Mouse (Mus musculus) R1 (cell line): ENCODE results near the gene Msi2.
A peak's percentile ranks its signal among the peaks of the same experiment; 100 is the strongest.

Experiments
- DNase-seq: peaks from one replicate; pipeline ENCODE4 v3.0.0-alpha.2; 2018; ENCODE audit warnings: low read depth, low spot score

Gene Msi2

DNA sequence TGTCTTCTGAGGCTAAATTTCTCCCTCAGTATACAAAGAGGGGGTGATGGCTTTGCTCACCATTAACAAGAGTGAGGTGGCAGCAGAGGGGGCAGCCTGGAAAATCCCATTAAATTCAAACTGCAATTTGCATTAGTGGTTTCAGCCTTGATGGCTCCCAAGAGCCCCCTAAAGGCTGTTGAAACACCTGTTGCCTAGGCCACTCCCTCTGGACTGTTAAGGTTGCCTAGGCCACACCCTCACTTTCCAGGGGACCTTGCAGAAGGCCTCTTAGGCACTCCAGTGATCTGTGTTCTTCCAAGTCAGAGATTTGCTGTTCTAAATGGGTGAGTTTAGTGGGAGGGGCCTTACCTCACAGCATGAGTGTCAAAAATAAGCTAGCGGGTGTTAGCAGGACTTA, 232.3 kb downstream of the Msi2 start:
- DNase-seq: peak; percentile 71

DNA sequence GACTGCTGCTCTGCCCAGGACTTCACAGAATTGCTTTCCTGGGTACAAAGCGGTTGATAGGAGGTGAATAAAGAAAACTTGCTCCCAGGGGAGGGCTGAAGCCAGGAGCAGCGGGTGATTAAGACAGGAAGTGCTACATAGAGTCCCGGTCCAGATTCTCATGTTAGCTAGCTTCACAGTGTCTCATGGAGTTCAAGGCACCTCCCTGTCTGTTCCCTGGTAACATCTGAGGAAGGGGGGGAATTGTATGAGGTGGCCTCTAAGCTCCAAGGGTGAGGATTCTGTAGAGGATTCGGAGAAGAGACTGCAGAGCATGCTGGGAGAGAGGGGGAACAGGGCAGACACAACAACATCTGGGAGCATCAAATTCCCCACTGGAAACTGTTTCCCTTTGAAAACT, 233.2 kb downstream of the Msi2 start:
- DNase-seq: no peak

DNA sequence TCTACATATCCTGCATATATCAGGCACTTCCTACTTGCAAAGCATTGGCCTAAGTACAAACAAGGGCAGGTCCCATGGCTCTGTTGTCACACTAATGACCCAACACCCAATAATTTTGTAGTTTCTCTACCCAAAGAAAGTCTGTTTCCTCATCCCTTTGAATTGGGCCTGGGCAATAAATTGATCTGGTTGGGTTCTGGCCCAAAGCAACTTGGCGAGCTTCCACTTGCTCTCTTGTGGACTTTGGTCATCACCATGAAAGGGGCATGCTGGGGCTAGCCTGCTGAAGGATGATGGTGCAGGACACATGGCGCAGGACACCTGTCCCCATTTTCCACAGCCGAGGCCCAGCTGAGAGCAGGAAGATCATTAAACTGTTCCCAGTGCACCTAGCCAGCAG, 234.3 kb downstream of the Msi2 start:
- DNase-seq: no peak

DNA sequence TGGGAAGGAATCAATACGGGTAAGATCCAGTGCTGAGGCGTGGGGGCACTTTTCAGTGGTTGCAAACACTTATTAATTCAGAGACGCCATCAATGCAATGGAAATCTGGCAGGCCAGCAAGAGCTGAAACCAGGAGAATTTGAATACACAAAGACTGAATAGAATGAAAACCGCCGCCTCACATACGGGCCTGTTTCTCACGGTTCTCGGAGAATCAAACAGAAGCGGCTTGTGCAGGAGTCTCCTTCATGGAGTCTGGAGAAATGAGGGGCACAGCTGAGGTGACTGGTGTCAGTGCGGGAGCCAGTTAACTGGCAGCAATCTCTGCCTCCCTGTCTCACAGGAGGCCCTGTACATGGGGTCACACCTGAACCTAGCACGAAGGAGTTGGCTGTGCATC, 235.7 kb downstream of the Msi2 start:
- DNase-seq: no peak

DNA sequence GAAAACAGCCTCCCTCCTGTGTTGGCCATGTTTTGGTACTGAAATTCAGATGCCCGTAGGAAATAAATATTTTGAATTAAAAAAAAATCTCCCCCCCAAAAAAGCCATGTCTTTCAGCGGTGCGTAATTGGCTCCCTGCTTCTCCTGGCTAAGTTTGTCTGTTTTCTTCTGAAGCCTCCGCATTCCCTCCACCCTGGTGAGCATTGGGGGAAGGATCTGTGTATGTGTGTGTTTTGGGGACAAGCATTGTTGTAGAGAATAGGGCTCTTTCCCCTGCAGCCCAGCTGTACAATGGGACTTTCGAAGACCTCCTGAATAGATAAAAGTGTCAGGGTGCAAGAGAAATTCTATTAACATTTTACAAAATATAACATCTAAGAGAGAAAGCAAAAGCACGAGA, 236.1 kb downstream of the Msi2 start:
- no peak for DNase-seq

DNA sequence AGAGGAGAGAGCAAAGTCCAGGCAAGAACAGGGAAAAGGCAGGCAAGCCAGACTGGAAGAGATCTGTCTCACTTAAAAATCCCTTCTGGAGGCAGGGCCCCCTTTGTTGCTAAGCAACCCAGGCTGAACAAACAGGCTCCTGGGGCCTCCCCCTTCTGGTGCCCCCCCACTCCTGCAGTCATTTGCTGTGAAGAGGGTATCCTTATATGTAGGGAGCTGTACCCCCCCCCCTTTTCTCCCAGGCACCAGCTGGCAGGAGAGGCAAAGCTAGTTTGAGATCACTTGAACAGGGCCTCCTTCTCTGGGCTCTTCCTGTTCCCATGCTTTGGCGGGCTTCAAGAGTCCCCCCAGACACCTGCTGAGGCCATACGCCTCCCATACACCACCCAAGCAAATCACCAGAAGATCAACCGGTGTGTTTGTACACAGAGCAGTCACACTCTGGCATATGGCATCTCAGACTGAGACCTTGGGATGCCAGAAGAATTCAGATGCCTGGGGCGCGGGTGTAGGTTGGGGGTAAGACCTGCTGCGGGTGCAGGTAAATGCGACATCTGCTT, 236.6 kb downstream of the Msi2 start:
- peak; percentile 44 for DNase-seq

DNA sequence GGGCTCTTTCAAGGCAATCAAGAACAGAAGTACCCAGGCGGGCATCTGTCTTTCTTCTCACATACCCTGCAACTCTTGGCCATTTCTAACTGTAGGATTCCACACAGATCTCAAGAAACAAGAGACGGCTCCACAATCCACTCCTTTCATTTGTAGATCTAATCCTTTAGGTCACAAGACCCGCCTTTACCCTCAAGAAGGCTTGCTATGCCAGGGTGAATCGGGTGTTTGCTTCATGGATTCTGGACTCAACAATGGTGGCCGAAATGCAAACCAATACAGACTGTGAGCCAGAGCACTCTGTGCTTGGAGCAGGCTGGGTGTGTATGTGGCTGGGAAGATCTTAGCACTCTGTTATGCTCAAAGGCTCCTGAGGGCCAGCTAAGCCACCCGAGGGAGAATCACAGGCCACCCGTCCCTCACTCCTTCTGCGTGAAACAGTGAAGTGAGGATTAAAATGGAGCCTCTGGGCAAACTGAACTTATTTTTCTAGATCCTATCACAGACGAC, 237.2 kb downstream of the Msi2 start:
- no peak for DNase-seq

DNA sequence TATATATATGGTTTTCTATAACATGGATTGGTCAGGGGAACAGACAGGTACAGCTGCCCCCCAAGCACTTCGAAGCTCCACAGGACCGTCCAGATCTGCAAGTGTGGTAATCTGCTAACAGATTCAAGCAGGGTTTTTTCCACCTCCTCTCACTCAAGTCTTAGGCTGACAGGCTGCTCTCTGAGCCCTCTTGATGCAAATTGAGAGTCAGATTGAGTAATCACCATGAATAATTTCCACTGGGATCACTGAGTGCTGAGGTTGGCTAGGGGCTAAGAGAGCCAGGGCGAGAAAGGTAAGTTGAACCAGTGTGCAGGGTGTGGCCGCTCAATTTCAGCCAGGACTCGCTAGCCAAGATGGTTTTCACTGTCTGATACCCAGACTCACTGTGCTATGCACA, 238.8 kb downstream of the Msi2 start:
- no peak for DNase-seq

DNA sequence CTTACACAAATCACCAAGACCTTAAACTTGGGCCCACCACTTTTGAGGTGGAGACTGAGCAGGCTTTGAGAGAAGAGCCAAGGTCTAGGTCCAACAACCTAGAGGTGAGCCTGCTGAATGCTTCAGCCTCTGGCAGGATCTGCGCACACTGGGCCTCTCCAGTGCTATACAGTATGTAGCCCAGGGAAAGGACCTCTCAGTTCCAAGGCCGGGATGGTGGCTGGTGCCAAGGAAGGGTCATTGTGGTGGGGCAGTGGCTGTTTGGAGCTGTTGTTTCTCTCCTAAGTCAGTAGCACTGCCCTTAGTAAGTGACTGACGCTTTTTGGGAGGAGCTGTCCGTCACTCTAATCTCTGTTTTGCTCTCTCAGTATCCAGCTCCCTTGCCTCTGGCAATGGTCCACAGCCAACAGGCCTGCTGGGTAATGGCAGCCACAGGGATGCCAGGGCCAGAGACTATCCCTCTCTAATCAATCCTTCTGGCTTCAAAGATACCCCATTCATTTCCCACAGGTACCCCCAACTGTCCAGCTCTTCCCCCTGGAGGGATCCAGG, 243.3 kb downstream of the Msi2 start:
- no peak for DNase-seq

DNA sequence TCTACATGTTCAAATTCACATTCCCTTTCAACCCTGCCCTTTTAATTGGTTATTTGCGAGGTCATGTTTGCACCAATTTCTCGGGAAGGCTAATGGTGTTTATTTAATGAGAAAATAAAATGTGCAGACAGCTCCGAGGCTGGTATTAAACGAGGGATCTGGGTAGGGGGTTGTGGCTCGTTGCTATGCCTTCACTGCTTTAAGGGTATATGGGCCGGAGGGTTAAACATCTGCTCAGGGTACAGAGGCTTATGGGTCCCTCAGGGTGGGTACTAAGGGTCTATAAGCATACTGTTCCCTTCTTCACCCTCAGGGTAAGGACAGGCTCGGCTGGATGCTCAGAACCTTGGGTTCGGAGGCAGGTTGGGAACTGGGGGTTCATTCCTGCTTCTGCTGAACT, 245.6 kb downstream of the Msi2 start:
- no peak for DNase-seq

DNA sequence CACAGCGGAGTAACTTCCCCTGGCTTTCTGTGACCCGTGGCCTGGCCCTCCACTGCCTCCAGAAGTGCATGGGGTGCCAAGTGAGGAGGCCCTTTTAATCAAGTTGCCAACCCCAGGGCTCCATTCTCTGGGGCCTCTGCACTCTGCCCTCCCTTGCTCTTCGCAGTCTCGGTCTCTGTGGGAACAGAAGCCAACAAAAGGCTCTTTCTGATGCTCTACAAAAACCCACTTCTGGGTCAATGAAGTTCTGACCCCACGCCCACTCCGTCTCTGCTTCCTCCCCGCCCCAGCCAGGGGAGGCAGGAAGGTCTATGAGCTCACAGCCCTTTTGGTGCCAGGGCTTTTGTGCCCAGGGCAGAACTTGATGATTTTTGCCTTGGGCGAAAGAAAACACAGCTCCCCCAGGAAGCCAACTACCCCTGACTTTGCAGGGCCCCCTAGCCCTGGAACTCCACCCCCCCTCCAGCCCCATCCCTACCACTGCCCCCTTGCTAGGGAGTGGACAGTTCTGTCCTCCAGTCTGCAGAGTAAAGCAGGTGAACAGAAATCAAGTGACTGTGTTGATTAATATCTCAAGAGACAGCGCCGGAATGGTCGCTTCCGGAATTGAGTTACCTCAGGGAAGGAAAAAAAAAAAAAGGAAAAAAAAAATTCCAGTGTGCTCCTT, 246.2 kb downstream of the Msi2 start:
- no peak for DNase-seq

DNA sequence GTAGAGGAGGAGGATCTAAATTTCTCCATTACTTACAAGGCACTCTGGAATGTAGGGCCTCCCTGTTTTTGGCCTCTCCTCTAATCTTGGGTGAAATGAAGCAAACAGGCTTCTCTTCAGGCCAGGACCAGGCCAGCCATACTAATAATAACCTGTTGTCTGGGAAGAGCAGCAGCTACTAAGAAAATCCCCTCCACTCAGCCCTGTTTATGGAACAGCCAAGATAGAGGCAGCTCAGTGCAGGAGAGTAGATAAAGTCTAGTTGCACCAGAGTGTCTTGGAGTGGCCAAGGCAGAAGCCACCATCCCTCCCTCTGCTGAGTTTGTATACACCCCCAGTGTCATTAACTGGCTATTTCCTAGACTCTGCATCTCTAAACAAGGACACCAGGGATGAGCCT, 247.7 kb downstream of the Msi2 start:
- DNase-seq: no peak

DNA sequence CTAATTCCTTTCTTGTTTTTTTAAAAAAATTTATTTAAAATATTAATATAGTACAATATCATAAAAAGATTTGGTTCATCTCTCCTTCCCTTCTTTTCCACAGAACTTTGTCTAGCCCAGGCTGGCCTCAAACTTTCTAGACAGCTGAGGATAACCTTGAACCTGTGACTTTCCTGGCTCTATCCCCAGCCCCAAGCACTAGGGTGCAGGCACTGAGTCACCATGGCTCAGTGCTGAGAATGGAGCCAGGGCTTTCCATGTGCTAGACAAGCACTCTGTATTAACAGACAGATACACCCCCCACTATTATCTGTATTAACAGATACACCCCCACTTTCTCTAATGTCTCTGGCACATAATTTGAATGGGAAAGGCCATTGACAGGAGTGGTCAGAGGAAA, 249.3 kb downstream of the Msi2 start:
- no peak for DNase-seq

DNA sequence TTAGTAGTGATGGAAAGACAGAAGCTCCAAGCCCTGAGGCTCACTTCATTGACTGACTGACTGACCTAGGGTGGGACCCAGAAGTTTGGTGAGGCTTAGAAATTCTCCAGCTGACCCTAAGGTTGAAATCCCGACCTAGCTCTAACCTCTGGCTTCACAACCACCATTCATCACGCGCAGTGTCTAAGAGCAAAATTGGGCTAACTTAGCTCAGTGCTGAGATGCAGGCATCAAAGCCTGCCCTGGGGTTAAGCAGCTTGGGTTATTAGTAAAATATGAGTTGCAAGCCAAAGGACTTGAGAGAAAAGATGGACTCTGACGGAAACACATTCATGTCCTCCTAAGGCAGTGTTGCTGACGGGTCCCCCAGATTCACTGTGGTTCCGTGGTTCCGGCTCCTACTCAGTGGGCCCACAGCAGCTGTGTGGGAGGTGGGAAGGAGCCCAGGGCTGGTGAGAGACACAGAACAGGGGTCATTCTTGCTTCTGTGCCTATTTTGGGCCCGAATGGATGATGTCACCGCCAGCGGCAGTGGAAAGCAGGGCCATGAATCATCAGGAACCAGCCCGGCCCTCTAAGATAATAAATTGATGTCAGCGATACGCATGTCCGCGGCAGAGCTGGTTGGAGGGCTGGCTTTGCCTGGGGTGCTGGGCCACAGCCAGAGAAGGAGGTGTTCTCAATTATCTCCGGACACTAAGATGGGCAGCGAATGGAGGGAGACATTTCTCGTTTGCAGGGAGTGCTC, 250.6 kb downstream of the Msi2 start:
- DNase-seq: no peak

DNA sequence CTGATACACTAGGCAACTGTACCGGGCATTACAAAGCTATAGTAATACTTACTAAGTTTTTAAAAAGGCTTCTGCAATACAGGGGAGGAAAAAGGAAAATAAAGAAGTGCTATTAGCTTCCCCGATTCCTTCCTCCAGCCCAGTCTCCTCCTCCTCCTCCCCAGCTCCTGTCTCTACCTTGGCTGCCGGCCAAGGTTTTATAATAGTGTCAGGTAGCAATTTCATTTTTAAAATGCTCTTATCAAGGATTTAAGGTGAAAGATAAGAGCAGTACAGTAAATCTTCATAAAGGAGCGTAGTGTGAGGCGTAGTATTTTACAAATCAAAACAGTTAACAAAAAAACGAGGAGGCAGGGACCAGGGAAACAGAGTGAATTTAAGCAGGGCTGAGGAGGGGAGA, 254.4 kb downstream of the Msi2 start:
- DNase-seq: no peak

DNA sequence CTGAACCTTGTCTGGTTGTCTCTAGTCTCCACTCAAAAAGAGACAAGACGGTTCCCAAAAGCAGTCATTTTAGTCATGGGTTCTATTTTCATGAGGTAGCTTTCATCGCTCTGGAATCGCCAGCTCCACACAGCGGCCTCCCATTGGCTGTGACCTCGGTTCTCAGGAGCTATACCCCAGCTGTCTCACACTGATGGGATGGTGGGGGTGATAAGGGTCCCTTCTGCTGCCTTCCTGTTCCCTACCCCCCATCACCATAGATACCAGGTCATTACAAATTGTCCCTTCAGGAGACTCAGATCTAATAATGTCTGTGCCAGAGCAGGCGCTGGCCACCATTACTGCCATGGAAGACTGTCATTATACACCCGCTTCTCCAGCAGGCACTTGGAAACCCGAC, 255.5 kb downstream of the Msi2 start:
- no peak for DNase-seq

DNA sequence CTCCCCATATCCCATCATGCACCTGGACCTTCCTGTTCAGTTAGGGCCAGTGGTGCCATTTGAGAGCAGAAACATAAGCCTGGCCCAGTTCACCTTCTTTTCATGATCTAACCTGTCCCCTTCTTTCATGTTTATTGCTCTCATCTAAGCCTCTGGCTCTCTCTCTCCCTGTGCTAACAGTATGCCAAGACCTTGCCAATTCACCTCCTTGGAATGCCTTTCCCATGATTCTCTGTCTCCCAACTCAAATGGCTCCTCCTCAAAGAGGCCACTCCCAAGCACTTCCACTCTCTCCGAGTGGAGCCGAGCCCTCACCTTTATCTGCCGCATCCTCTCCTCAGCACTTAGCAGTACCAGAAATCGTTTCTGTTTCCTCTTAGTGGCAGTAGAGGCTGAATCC, 256.7 kb downstream of the Msi2 start:
- DNase-seq: peak; percentile 50

DNA sequence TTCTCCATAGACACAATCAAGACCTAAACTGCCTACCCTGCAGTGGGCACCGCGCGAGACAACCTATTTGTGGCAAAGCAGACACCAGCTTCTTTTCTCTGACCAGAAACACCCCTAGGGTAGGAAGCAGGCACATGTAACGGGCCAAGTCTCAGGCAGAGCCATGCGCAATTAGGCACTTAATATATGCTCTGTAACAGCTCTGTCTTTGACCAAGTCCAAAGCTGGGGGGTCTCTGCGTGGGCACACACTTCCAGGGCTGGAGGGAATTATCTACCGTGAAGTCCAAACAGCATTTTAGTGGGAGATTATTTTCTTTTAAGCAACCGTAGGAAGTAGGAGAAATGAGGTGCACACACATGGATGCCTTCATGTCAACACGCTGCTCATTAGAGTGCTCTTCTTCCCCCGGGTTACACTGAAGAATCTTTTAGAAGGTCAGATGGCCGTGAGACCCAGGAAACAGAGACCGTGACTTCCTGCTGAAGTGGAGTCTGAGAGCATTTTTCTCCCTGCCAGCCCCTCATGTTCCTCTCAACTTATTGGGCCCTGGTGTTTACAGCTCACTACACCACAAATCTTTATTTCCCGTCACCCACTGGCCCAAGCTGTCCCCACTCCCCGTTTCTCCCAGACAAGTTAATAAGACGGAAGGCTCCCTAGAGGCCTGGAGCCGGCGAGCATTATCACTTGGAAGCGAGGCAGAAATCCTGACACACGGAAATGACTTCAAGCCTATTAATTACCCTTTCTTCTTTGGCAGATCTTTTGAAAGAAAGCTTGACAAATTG, 258.2 kb downstream of the Msi2 start:
- DNase-seq: no peak

DNA sequence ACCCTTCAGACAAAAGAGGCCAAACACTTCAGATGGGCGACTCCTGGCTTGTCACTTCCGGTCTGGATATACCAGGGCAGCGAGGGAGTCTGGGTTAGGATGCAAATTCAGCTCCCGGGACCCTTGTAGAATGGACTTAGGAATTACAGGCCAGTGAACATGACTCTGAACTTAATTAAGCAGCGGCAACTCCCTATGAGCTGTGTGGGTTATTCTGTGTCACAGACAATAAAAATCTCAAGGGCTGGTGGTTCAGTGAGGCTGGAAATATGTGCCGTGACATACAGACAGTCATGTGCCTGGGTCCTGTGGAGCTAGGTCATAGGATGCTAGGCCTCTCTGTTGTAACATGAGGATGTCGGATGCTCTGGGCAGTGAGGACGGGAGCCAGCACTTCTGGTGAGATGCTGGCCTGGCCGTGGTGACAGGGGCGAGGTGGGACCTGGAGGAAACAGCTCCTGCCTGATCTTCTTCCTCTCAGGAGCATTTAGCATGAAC, 261.0 kb downstream of the Msi2 start:
- no peak for DNase-seq

DNA sequence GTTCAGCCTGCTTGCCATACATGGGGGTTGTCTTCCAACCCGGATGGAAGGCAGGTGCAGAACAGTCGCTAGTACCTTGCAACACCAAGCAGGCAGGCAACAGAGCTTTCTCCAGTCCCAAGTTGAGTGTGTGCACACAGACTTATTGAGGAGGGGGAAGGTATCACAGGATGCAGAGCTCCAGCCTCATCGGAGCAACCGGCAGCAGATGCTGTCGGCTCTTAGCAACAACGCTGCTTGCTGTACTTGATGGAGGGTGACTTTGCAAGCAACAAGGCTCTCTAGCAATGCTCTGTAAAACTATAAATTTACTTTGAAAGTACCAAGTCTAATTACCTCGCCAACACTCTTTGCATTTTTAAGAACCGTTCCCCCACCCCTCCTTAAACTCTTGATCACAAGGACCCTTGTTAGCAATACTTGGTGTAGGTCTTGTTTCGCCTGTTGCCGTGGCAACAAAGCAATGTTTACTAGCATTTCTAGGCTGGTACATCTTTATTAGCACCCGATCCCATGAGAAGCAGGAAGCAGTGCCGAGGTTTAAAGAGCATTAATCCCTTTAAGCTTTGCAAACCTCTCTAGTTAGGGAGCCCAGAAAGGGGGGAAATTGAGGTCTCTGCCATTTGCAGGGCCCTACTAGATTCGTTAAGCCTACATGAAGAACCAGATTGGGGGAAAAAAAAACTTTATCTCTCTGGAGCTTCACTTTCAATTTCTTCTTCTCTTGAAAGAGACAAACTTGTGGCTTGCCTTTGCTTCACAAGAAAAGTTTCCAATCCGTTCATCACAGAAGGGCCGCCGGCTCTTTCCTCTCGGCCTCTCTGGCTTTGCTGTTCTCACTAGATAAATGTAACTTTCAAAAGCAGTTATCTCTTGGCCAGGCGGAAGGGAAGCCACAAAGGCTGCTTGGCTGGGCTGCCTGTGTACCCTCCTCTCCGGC, 263.2 kb downstream of the Msi2 start:
- DNase-seq: peak; percentile 56

DNA sequence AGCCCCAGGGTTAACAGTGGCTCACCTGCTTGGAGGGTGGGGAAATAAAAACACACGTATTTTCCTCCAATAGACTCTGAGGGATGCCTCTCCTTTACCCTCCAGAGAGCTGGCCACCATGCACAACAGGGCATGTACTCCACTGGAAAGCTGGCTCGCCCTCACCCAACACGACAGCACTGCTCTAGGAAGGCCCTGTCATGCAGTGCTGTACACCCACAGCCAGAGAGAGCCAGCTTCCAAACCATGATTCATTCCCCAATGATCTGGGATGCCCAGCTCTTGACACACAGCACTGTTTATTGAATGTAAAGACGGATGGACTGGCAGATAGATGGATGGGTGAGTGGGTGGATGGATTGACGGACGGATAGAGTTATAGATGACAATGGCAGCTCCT, 269.1 kb downstream of the Msi2 start:
- DNase-seq: no peak
